Mouse (Mus musculus): ENCODE measurements around the gene Serpinb1b. TPM values are rescaled to one million over a fixed set of nuclear protein-coding genes. Genes with fewer than 3 reads are reported as not detected.
"Not testable (repeated sequence)": the region's sequence is repeated elsewhere in the genome, so short reads cannot be mapped to it uniquely, and the experiment has no call there.

Serpinb1b gene
- polyA plus RNA-seq (2015; fragmentation: Nextera tagmentation; extraction: Ambion mirVana) = not detected in 2 replicates

DNA sequence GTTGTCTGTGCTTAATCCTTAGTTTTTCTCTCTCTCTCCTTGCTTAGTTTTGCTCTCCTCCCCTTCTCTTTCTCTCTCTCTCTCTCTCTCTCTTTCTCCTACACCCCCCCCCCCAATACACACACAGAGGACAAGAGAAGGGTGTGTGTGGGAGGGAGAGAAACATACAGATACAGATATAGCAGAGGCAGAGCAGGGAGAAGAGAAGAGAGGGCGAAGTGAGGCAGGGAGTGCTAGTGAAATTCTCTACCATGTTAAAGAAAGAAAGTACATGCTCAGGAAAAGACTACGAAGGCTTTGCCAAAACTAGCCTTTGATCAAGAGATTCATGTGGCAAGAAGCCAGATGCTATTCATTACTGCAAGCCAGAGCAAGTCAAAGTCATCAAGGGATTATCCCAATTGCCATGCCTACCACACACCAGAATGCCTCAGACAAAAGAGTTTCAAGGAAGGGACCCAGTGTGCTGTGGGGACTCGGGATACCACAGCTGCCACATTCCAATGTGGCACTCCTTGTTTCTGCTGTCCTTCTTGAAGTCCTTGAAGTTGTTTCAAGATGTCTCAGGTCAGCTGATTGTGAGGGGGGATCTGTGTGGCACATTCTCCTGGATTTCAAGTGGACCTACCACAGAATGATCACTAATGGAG is at the start of gene Serpinb1b:
TSS of gene Serpinb1b (plus strand) at position 520 of the 650 bp plus-strand sequence.
- Histone ChIP-seq H3K4me3 (ENCODE audit: low read depth, low read length) (no peak within 1 kb of the TSS), H3K36me3 (replicated peaks; ENCODE audit: insufficient read depth, low read length) (no peaks in the 10 kb centered on the region), H3K27ac (ENCODE audit: low read depth) (no peak within 1 kb of the TSS), H3K9ac (replicated peaks) (no peak within 1 kb of the TSS), H3K4me2 (ENCODE audit: low read depth, low read length) (0 out of 2 replicates have a peak within 1 kb of the TSS, but pooled peaks have one; percentile 22), H3K4me1 (ENCODE audit: insufficient read depth) (no peaks in the 10 kb centered on the region), H3K9me3 (ENCODE audit: low read length) (no peaks in the 10 kb centered on the region), H3K27me3 (ENCODE audit: insufficient read depth, low read length) (no peaks in the 10 kb centered on the region)
- no peak for DNase-seq
- WGBS (ENCODE audit: insufficient replicate concordance) = 73% methylated on average over 3 of the region's 3 CpGs
- TF ChIP-seq CTCF (IDR thresholded peaks at IDR 0.05; ENCODE audit: low read depth) = no peak
- no peak for TF ChIP-seq EP300 (IDR thresholded peaks at IDR 0.05; ENCODE audit: low read depth)
- ATAC-seq = no peak

DNA sequence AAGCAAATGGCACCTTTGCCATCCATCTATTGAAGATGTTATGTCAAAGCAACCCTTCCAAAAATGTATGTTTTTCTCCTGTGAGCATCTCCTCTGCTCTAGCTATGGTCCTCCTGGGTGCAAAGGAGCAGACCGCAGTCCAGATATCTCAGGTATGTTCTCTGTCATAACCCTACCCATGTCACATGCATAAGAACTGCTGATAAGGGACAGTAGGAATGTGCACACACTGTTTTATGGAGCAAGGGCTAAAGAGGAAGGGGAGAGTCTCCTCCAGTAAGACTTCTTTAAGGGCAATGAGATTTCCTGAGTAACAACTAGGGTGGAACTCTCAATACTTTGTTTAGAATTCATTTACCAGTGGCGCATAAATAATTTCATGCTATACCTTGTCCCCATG is 48.9 kb upstream of the Serpinb1b start:
- H3K4me1 ChIP-seq (ENCODE audit: insufficient read depth); H3K9ac ChIP-seq (replicated peaks); H3K36me3 ChIP-seq (replicated peaks; ENCODE audit: insufficient read depth, low read length); ATAC-seq; H3K27ac ChIP-seq (ENCODE audit: low read depth); H3K9me3 ChIP-seq (ENCODE audit: low read length); H3K4me3 ChIP-seq (ENCODE audit: low read depth, low read length); DNase-seq; H3K4me2 ChIP-seq (ENCODE audit: low read depth, low read length); H3K27me3 ChIP-seq (ENCODE audit: insufficient read depth, low read length): not testable (repeated sequence)
- WGBS (ENCODE audit: insufficient replicate concordance) = 93% methylated on average over 2 of the region's 2 CpGs

DNA sequence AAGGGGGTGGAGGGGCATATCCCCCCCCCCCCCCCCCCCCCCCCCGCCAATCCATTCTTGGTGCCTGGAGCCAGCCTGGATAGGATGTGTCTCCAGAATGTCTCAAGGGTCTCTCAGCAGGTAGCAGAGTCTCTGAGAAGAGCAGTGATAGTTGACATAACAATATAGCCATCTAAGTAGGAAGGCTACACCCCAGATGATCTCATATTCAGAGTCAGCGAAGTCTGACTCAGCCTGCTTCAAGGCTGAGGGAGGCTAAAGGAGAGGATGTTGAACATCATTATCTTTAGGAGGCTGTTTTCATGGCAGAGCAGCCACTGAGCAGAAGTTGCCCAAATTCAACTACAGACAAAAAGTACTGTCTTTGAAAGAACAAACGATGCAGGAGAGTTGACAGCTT is 48.1 kb upstream of the Serpinb1b start:
- Histone ChIP-seq H3K4me3 (ENCODE audit: low read depth, low read length) (no peak overlapping the region), H3K4me2 (ENCODE audit: low read depth, low read length) (no peak overlapping the region), H3K27me3 (ENCODE audit: insufficient read depth, low read length) (no peaks in the 10 kb centered on the region), H3K36me3 (replicated peaks; ENCODE audit: insufficient read depth, low read length) (no peaks in the 10 kb centered on the region), H3K9ac (replicated peaks) (no peak overlapping the region), H3K4me1 (ENCODE audit: insufficient read depth) (no peaks in the 10 kb centered on the region), H3K9me3 (ENCODE audit: low read length) (no peaks in the 10 kb centered on the region), H3K27ac (ENCODE audit: low read depth) (no peak overlapping the region)
- TF ChIP-seq CTCF (IDR thresholded peaks at IDR 0.05; ENCODE audit: low read depth) (no peak), EP300 (IDR thresholded peaks at IDR 0.05; ENCODE audit: low read depth) (no peak)
- DNase-seq (no peak), ATAC-seq (no peak)
- WGBS (ENCODE audit: insufficient replicate concordance) = 82% methylated on average over 2 of the region's 3 CpGs

DNA sequence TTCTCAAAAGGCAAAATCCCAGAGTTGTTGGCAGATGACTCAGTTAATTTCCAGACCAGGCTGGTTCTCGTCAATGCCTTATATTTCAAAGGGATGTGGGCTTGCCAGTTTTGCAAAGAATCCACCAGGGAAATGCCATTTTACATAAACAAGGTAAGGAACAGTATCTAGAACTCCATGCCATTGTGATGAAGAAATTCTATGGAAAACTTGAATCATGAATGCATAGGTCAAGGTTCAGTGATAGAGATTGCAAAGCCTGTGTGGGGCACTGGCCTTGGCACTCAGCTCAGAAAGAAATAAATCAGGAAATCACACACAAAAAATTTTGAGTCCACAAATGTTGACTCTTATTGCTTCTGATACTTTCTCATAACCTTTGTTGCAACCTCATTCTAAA is 42.9 kb upstream of the Serpinb1b start:
- H3K9ac ChIP-seq (replicated peaks) = no peak overlapping the region
- no peak overlapping the region for H3K27ac ChIP-seq (ENCODE audit: low read depth)
- H3K4me1 ChIP-seq (ENCODE audit: insufficient read depth) = no peaks in the 10 kb centered on the region
- no peak for ATAC-seq
- no peak overlapping the region for H3K4me2 ChIP-seq (ENCODE audit: low read depth, low read length)
- WGBS (ENCODE audit: insufficient replicate concordance) = 72% methylated on average over 1 of the region's 1 CpGs
- H3K9me3 ChIP-seq (ENCODE audit: low read length) = no peaks in the 10 kb centered on the region
- H3K36me3 ChIP-seq (replicated peaks; ENCODE audit: insufficient read depth, low read length) = no peaks in the 10 kb centered on the region
- no peak for DNase-seq
- H3K27me3 ChIP-seq (ENCODE audit: insufficient read depth, low read length) = no peaks in the 10 kb centered on the region
- H3K4me3 ChIP-seq (ENCODE audit: low read depth, low read length) = no peak overlapping the region
- no peak for TF ChIP-seq EP300 (IDR thresholded peaks at IDR 0.05; ENCODE audit: low read depth)
- no peak for TF ChIP-seq CTCF (IDR thresholded peaks at IDR 0.05; ENCODE audit: low read depth)

DNA sequence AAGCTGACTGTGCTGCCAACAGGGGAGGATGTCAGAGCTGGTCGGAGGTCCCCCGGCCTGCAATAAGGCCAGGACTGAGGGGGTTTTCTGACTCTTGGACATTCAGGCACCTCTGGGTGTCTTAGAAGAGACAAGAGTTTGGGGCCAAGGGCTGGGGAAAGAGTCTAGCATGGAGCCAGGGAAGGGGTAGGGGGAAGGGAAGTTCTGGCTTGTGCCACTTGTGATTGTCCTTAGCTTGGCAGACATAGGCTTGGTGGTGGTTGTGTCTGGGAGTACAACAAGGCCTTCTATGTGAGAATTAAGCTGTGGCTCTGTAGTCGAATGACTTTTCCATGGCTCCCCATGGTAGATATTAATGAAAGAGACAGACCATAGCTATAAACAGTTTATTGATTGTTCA is 34.8 kb upstream of the Serpinb1b start:
- Histone ChIP-seq H3K36me3 (replicated peaks; ENCODE audit: insufficient read depth, low read length) (no peaks in the 10 kb centered on the region), H3K9ac (replicated peaks) (no peak overlapping the region), H3K4me1 (ENCODE audit: insufficient read depth) (no peaks in the 10 kb centered on the region), H3K9me3 (ENCODE audit: low read length) (no peaks in the 10 kb centered on the region), H3K27ac (ENCODE audit: low read depth) (no peak overlapping the region), H3K4me3 (ENCODE audit: low read depth, low read length) (no peak overlapping the region), H3K4me2 (ENCODE audit: low read depth, low read length) (no peak overlapping the region), H3K27me3 (ENCODE audit: insufficient read depth, low read length) (no peaks in the 10 kb centered on the region)
- ATAC-seq (no peak), DNase-seq (no peak)
- WGBS (ENCODE audit: insufficient replicate concordance) = 86% methylated on average over 3 of the region's 3 CpGs
- no peak for TF ChIP-seq CTCF (IDR thresholded peaks at IDR 0.05; ENCODE audit: low read depth)
- no peak for TF ChIP-seq EP300 (IDR thresholded peaks at IDR 0.05; ENCODE audit: low read depth)

DNA sequence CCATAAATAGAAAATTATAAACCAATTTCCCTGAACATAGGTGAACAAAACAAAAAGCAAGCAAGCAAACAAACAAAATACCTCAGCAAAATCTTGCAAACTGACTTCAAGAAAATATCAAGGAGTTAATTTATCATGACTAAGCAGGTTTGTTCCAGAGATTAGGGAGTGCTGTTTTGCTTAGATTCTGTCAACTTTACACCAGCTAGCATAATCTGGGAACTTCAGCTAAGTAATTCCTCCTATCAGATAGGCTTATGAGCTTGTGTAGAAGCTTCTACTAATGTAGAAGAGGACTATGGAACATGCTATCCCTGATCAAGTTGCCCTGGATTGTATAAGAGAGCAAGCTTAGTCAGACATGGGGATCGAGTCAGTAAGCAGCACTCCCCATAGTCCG is 31.1 kb upstream of the Serpinb1b start:
- H3K4me3 ChIP-seq (ENCODE audit: low read depth, low read length) = no peak overlapping the region
- no peak for DNase-seq
- no peak overlapping the region for H3K9ac ChIP-seq (replicated peaks)
- H3K27ac ChIP-seq (ENCODE audit: low read depth) = 0 out of 2 replicates have a peak overlapping the region, but pooled peaks have one; percentile 4
- no peaks in the 10 kb centered on the region for H3K27me3 ChIP-seq (ENCODE audit: insufficient read depth, low read length)
- no peaks in the 10 kb centered on the region for H3K9me3 ChIP-seq (ENCODE audit: low read length)
- H3K4me2 ChIP-seq (ENCODE audit: low read depth, low read length) = no peak overlapping the region
- H3K4me1 ChIP-seq (ENCODE audit: insufficient read depth) = no peaks in the 10 kb centered on the region
- no peaks in the 10 kb centered on the region for H3K36me3 ChIP-seq (replicated peaks; ENCODE audit: insufficient read depth, low read length)
- ATAC-seq = no peak
- WGBS (ENCODE audit: insufficient replicate concordance) = 75% methylated on average over 2 of the region's 2 CpGs
- no peak for TF ChIP-seq CTCF (IDR thresholded peaks at IDR 0.05; ENCODE audit: low read depth)
- peak; percentile 74 for TF ChIP-seq EP300 (IDR thresholded peaks at IDR 0.05; ENCODE audit: low read depth)

All from liver, postnatal 0 days (tissue).